Mouse (Mus musculus) lung, embryonic 15.5 days (tissue): ENCODE results near the gene Mthfd1l. TPM values are rescaled to one million over a fixed set of nuclear protein-coding genes. Genes with fewer than 3 reads are reported as not detected.
A peak's percentile ranks its signal among the peaks of the same experiment; 100 is the strongest.

Experiments used
- ATAC-seq: fragments of 200-750 bp; cut with Nextera tagmentation; 2 replicates; pipeline ENCODE4 v1.8.0; 2017; ENCODE audit warnings: moderate number of reproducible peaks, borderline replicate concordance; ENCODE audit not compliant: low FRiP score, low TSS enrichment; ENCODE audit errors: extremely low read depth
- H3K27ac ChIP-seq: fragments of 300-500 bp; sonication (generic); 2 replicates; pipeline ENCODE4 v1.5.1; 2015; ENCODE audit warnings: moderate library complexity, mild to moderate bottlenecking, inconsistent platforms
- H3K27me3 ChIP-seq: fragments of 300-500 bp; sonication (generic); 2 replicates; pipeline ENCODE4 v1.6.1; 2015; ENCODE audit warnings: inconsistent platforms
- H3K36me3 ChIP-seq: fragments of 300-500 bp; sonication (generic); 2 replicates; pipeline ENCODE4 v1.6.1; 2015; ENCODE audit warnings: inconsistent platforms
- H3K4me1 ChIP-seq: fragments of 300-500 bp; sonication (generic); 2 replicates; pipeline ENCODE4 v1.6.1; 2015; ENCODE audit warnings: inconsistent platforms
- H3K4me2 ChIP-seq: fragments of 300-500 bp; sonication (generic); 2 replicates; pipeline ENCODE4 v1.6.1; 2015; ENCODE audit warnings: inconsistent platforms, mild to moderate bottlenecking, moderate library complexity
- H3K4me3 ChIP-seq: fragments of 300-500 bp; sonication (generic); 2 replicates; pipeline ENCODE4 v1.5.1; 2015; ENCODE audit warnings: mild to moderate bottlenecking, inconsistent platforms
- H3K9ac ChIP-seq: fragments of 300-500 bp; sonication (generic); 2 replicates; pipeline ENCODE4 v1.6.1; 2015; ENCODE audit warnings: inconsistent platforms
- H3K9me3 ChIP-seq: fragments of 300-500 bp; sonication (generic); 2 replicates; pipeline ENCODE4 v1.6.1; 2016; ENCODE audit warnings: inconsistent platforms
- WGBS: fragments of 180-500 bp; shearing (Covaris S2); methylation state at CpG from one replicate; pipeline ENCODE4 v1.1.7; 2015; 5-methylcytosine and 5-hydroxymethylcytosine counted together
- polyA plus RNA-seq: library from polyadenylated mRNA; unstranded; fragments of >200 nt; fragmentation: Nextera tagmentation; extraction: Ambion mirVana; gene quantifications from 2 replicates; pipeline ENCODE4 v1.2.1, GENCODE M21; 2015

Mthfd1l gene
- polyA plus RNA-seq, 1 experiment from 2014 or later, result 16.1 TPM

DNA sequence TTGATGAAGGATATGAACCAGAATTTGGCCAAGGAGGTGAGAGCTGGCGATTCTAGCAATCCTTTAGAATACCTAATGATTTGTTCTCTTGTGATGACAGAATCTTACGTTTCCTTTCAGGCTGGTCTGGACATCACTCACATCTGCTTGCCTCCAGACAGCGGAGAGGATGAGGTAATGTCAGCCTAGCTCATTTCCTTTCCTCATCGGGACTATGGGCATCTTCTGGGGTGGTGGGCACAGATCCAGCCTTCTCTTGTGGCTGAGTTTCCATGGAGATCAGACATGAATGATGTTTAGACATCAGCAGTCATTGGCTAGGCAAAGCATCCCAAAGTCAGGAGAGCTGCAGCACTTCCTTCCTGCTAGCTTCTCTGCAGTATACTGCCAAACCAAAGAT lies 7.3 kb downstream of the Mthfd1l start:
- 71% methylated on average over 4 of the region's 4 CpGs for WGBS
- H3K9me3 ChIP-seq, result no peaks in the 10 kb centered on the region
- no peak overlapping the region for H3K4me3 ChIP-seq
- H3K27ac ChIP-seq, result no peak overlapping the region
- no peak overlapping the region for H3K9ac ChIP-seq
- no peaks in the 10 kb centered on the region for H3K27me3 ChIP-seq
- H3K4me2 ChIP-seq, result no peak overlapping the region
- H3K4me1 ChIP-seq, result peaks cover 19% of the 10 kb centered on the region
- ATAC-seq, result no peak
- peaks cover 23% of the 10 kb centered on the region for H3K36me3 ChIP-seq

DNA sequence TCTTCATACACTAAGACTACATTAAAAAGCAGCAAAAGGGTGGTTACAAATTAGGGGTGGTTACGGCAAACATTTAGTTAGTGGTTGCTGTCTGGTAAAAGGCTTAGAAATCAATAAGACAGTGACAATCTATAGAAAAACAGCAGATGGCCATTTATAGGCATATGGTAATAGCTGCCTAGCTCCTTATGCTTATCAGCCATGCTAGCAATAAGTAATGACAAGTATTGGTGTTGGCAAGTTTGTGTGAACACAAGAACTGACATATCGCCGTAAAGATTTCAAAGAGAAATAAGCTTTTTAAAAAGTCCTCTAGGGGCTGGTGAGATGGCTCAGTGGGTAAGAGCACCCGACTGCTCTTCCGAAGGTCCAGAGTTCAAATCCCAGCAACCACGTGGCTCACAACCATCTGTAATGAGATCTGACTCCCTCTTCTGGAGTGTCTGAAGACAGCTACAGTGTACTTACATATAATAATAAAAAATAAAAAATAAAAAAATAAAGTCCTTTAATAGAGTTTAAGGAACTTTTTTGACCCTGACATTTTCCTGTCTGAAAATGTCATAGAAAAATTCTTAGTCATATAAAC lies 17.5 kb downstream of the Mthfd1l start:
- no peaks in the 10 kb centered on the region for H3K4me1 ChIP-seq
- no peak overlapping the region for H3K9ac ChIP-seq
- WGBS, result 84% methylated on average over 6 of the region's 6 CpGs
- H3K4me2 ChIP-seq, result no peak overlapping the region
- H3K27me3 ChIP-seq, result no peaks in the 10 kb centered on the region
- no peaks in the 10 kb centered on the region for H3K9me3 ChIP-seq
- ATAC-seq, result no peak
- no peak overlapping the region for H3K27ac ChIP-seq
- no peak overlapping the region for H3K4me3 ChIP-seq
- peaks cover 28% of the 10 kb centered on the region for H3K36me3 ChIP-seq

DNA sequence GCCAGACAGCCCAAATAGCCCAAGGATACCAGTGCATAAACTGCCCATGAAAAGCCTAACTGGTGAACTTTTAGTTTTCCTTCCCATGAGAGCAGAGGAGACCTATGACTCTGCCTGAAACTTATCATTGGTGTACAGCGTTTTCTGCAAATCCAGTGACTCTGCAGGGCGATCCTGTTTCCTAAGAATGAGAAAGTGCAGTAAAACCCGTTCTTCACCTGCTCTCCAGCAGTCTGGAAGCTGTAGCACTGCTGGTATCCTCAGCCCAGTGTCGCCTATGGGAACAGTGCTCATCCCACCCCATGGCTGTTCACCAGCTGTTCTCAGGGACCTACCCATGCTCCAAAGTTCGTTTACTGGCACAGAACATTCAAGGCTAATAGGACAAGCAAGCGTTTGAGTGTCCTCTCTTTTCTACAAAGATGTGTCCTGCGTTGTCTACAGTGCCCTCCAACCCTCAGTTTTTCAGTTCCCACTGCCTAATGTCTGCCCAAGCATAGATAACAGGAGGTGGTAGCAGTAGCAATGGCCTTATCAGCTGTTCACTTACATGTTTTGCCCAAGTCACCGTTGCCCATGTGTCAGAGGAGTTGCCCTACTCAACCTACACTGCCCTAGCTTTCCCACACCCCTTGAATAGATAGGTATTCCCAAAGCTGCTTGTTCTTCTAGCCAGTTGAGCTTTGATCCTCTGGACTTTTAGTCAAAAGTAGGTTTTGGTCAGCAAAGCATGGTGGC lies 20.6 kb downstream of the Mthfd1l start:
- Histone ChIP-seq H3K9me3 (no peaks in the 10 kb centered on the region), H3K36me3 (peaks cover 24% of the 10 kb centered on the region), H3K4me2 (no peak overlapping the region), H3K4me1 (no peaks in the 10 kb centered on the region), H3K27ac (no peak overlapping the region), H3K4me3 (no peak overlapping the region), H3K27me3 (no peaks in the 10 kb centered on the region), H3K9ac (no peak overlapping the region)
- no peak for ATAC-seq
- 78% methylated on average over 8 of the region's 8 CpGs for WGBS

DNA sequence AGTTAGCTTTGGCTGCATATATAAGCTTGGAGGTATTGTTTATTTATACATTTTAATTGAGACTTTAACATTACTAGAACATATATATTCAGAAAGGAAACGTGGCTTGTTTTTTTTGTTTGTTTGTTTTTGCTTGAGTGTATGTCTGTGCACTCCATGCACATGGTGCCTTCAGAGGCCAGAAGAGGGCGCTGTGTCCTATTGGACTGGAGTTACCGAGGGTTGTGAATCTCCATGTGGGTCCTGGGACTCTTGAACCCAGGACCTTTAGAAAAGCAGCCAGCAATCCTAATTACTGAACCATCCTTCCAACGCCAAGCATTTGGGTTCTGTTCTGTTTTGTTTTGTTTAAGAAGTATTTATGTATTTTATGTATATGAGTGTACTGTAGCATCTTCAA lies 22.4 kb downstream of the Mthfd1l start:
- peaks cover 10% of the 10 kb centered on the region; the same call in 1 of the 2 replicates for H3K36me3 ChIP-seq
- ATAC-seq, result no peak
- 79% methylated on average over 4 of the region's 4 CpGs for WGBS

DNA sequence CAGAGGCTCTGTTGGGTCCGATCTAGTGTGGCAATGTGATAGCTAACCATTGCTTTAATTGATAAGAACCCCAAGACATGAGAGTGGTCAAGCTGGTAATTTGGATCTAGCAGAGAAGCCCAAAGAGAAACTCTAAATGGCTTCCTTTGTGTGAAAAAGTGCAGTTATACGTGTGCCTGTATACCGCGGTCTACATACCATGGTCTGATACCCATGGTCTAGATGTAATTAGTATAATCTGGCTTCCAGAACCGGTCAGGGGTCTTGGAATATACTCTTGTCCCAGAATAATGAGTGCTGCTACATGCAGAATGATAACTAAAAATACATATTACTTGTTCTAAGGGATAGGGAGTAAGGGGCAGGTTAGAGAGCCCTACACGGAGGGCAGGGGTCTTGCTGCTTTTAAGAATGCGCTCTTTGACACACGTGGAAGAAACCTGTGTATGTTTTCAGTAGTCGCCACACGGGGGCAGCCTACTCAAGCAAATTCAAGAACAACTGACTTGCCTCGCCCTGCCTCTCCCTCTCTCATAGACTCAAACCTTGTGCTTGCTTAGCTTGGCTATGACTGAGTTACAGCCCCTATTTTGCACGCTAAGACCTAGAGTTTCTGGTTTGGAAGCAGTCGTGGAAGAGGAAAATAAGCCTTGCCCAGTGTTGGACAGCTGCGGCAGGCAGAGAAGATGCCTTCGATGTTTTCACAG lies 23.4 kb downstream of the Mthfd1l start:
- no peaks in the 10 kb centered on the region for H3K27me3 ChIP-seq
- peak overlapping the region; percentile 38 for H3K27ac ChIP-seq
- H3K36me3 ChIP-seq, result 0 out of 2 replicates have a peak, but pooled peaks cover 5% of the 10 kb centered on the region
- ATAC-seq, result peak; percentile 66
- no peak overlapping the region for H3K4me2 ChIP-seq
- H3K4me3 ChIP-seq, result no peak overlapping the region
- H3K4me1 ChIP-seq, result no peaks in the 10 kb centered on the region
- no peaks in the 10 kb centered on the region for H3K9me3 ChIP-seq
- H3K9ac ChIP-seq, result no peak overlapping the region
- WGBS, result 46% methylated on average over 15 of the region's 15 CpGs

More for the DNA sequence above, 22.4 kb downstream of the Mthfd1l start:
- Histone ChIP-seq H3K4me1 (no peaks in the 10 kb centered on the region), H3K9ac (no peak overlapping the region), H3K4me3 (no peak overlapping the region), H3K27ac (no peak overlapping the region), H3K4me2 (no peak overlapping the region), H3K27me3 (no peaks in the 10 kb centered on the region), H3K9me3 (no peaks in the 10 kb centered on the region)

DNA sequence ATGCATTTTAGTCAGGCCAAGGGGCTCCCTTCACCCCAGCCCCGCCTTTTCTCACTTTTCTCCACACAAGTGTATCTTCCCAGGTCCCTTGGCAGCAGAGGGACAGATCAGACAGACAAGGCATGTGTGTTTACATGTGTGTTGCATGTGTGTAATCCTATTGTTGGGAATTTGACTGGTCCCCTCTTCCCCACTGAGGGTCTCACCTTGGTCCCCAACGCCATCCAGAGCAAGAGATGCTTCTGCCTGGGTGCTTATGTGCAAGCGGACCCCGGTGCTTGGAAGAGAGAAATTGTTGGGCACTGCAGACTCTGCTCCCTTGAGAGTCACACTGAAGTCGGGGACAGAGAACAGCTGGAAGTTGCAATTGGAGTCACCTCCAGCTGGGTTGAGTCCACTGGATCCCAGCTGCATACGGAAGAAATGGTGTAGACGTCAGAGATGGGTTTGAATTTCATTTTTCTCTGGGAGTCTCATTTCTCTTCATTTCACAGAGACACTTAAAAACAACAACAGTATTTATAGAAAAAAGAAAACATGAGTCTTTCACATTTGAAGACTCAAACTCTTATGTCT lies 25.0 kb downstream of the Mthfd1l start:
- Histone ChIP-seq H3K9ac (no peak overlapping the region), H3K4me3 (no peak overlapping the region), H3K27me3 (no peaks in the 10 kb centered on the region), H3K9me3 (no peaks in the 10 kb centered on the region), H3K36me3 (0 out of 2 replicates have a peak, but pooled peaks cover 5% of the 10 kb centered on the region), H3K4me1 (no peaks in the 10 kb centered on the region), H3K27ac (no peak overlapping the region), H3K4me2 (no peak overlapping the region)
- ATAC-seq, result no peak
- 75% methylated on average over 7 of the region's 7 CpGs for WGBS

DNA sequence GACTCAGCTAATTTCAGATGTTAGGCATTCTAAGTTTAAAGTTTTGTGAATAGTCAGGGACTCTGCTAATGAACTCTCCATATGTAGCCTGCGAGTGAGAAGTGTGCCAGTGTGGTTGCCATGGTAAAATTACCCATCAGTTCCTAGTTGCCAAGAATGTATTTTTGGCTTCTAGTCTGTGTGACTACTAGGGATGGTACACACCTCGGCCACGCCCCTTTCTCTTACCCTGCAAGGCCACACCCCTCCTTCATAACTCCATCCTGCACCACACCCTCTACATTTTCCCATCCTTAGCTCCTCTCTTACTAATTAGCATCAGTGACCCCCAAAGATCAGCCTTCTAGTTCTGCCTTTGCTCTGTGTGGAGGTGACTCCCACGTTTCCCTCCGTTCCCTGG lies 29.8 kb downstream of the Mthfd1l start:
- no peak overlapping the region for H3K9ac ChIP-seq
- no peak for ATAC-seq
- 85% methylated on average over 5 of the region's 5 CpGs for WGBS

DNA sequence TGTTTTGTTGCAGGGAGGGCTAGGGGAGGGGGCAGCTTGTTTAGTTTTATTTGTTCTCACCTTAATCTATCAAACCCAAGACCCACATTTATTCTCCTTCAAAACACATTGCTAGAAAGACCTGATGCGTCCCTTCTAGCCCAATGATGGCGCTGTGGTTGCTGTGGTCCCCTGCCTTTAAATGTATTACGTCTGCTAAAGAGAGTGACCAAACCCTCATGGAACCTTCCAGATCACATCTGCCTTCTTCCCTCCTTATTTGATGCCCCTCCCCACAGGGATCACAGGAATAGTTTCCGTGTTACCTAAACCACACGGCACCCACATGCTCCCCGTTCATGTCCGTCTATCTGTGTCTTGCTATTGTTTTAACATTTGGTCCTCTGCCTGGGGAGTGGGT lies 32.3 kb downstream of the Mthfd1l start:
- WGBS, result 71% methylated on average over 7 of the region's 7 CpGs
- no peaks in the 10 kb centered on the region for H3K36me3 ChIP-seq
- no peak overlapping the region for H3K4me3 ChIP-seq
- H3K27ac ChIP-seq, result peak overlapping the region; percentile 64
- ATAC-seq, result no peak
- no peak overlapping the region for H3K4me2 ChIP-seq
- no peaks in the 10 kb centered on the region for H3K9me3 ChIP-seq
- peaks cover 16% of the 10 kb centered on the region for H3K4me1 ChIP-seq
- H3K9ac ChIP-seq, result no peak overlapping the region
- H3K27me3 ChIP-seq, result no peaks in the 10 kb centered on the region

More for the DNA sequence above, 29.8 kb downstream of the Mthfd1l start:
- no peak overlapping the region for H3K4me2 ChIP-seq
- H3K27me3 ChIP-seq, result no peaks in the 10 kb centered on the region
- H3K36me3 ChIP-seq, result no peaks in the 10 kb centered on the region
- no peak overlapping the region for H3K4me3 ChIP-seq
- H3K27ac ChIP-seq, result no peak overlapping the region
- H3K4me1 ChIP-seq, result peaks cover 16% of the 10 kb centered on the region
- H3K9me3 ChIP-seq, result no peaks in the 10 kb centered on the region

DNA sequence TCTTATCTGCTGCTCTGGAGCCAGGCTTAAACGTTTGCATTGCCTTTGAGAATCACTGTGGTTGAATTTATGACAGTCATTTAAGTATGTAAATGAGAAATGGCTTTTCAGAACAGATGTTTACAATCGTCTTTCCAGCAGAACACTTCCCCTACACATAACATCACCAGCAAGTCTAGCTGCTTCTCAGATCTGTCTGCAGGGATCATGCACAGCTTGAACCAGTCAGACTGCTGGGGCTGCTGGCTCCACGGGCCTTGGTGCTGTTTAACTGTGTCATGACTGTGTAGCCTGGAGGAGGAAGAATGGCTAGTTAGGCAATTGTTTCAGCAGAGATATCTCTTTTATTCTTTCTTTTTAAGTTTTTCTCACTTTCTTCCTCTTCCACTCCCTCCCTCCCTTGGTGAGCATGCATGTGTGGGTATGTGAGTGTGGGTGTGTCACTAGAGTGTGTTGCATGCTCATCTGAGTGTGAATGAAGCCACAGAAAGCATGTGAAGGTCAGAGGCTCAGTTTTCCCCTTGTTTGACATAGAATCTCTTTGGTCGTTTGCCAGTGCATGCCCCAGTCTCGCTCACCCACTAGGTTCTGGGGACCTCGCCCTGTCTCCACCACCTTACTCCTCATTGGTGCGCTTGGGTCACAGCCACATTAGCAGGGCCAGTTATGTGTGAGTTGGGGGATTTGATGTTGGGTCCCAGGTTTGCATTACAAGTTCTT lies 33.5 kb downstream of the Mthfd1l start:
- peak overlapping the region; percentile 81 for H3K27ac ChIP-seq
- 33% methylated on average over 7 of the region's 7 CpGs for WGBS
- peak; percentile 99 for ATAC-seq
- H3K4me1 ChIP-seq, result peaks cover 16% of the 10 kb centered on the region
- H3K27me3 ChIP-seq, result no peaks in the 10 kb centered on the region
- H3K9ac ChIP-seq, result no peak overlapping the region
- H3K4me2 ChIP-seq, result no peak overlapping the region
- no peak overlapping the region for H3K4me3 ChIP-seq
- H3K9me3 ChIP-seq, result no peaks in the 10 kb centered on the region
- H3K36me3 ChIP-seq, result no peaks in the 10 kb centered on the region

DNA sequence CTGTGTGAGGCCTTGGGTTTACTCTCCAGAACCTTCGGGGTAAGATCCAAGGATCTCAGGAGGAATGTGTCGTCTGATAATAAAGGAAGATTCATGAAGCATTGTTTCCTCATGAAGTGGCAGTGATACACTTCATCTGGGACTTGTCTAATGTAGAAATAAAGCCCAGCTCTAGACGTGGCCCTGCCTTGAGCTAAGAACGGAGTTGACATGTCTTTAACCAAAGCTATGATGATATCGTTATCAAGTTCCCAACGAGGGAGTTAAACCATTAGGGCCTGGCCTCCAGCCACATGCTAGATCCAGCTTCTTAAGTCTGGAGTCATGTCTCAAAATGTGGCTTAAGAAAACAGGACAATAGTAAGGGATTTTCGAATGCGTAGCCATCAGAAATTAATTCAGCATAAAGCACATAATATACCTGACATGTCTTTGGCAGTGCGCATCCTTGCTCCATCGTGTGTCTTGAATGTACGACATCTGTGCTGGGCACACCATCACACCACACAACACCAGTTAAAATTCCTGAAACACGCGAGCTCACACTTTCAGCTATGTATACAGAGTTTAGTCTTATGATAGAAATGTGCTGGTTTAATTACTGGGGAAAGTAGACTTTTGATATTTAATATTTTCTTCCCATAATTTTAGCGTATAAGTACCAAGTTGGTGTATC lies 49.8 kb downstream of the Mthfd1l start:
- Histone ChIP-seq H3K9ac (no peak overlapping the region), H3K4me3 (no peak overlapping the region), H3K4me1 (peaks cover 13% of the 10 kb centered on the region; the same call in 1 of the 2 replicates), H3K27ac (peak overlapping the region; percentile 50), H3K4me2 (no peak overlapping the region), H3K36me3 (peaks cover 4% of the 10 kb centered on the region), H3K9me3 (no peaks in the 10 kb centered on the region), H3K27me3 (no peaks in the 10 kb centered on the region)
- peak; percentile 81; the same call in 1 of the 2 replicates for ATAC-seq
- 58% methylated on average over 14 of the region's 14 CpGs for WGBS

DNA sequence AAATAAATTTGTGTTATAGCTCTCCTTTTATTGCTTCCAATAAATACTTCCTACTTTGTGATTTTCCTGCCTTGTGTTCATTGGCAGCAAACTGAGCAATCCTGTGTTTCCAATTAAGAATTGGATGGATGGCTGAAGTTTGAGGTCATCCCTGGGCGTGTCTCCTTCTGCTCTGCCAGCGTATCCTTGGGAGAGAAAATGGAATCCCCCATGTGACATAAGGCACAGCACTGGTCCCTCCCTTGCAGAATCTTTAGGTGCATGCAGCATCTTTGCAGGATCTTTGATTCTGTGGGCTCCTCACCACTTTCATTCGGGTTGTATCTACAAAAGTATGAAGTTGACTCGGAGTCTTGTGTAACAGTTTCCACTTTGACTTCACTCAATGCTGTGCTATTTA lies 53.7 kb downstream of the Mthfd1l start:
- Histone ChIP-seq H3K9me3 (no peaks in the 10 kb centered on the region), H3K36me3 (no peaks in the 10 kb centered on the region)
- ATAC-seq, result no peak

More for the DNA sequence above, 53.7 kb downstream of the Mthfd1l start:
- Histone ChIP-seq H3K27me3 (no peaks in the 10 kb centered on the region), H3K4me1 (peaks cover 30% of the 10 kb centered on the region), H3K4me2 (no peak overlapping the region), H3K4me3 (no peak overlapping the region), H3K27ac (no peak overlapping the region), H3K9ac (no peak overlapping the region)
- 91% methylated on average over 4 of the region's 4 CpGs for WGBS
